Mouse (Mus musculus) adrenal gland, adult 8-10 months (tissue): Measurements from ENCODE around the gene Erbb2. TPM values are rescaled to one million over a fixed set of nuclear protein-coding genes. Genes with fewer than 3 reads are reported as not detected.

Experiments used
- DNase-seq: peaks from one replicate; pipeline ENCODE4 v3.0.0; 2022
- total RNA-seq, 4 experiments: library from RNA; stranded (reverse); gene quantifications; 2 replicates each; pipeline ENCODE4 v1.2.4; 2022

Erbb2 gene
- total RNA-seq, 4 experiments from 2014 or later, result 4.4 to 6.6 (median 5.1) TPM

- DNase-seq, result no peak
Measured at GRCm38 (mm10) chr11:98426592-98426991, 14.3 kb downstream of the Erbb2 start.

GRCm38 (mm10) chr11:98428436-98428835, 16.2 kb downstream of the Erbb2 start:
- no peak for DNase-seq

- DNase-seq, result no peak
Measured at GRCm38 (mm10) chr11:98431743-98432502, 19.7 kb downstream of the Erbb2 start.

- DNase-seq, result no peak
Measured at GRCm38 (mm10) chr11:98435723-98436122, 23.5 kb downstream of the Erbb2 start.

GRCm38 (mm10) chr11:98437441-98437840, 25.2 kb downstream of the Erbb2 start:
- DNase-seq, result no peak

- DNase-seq, result peak; percentile 89
Measured at GRCm38 (mm10) chr11:98438331-98439158, 26.3 kb downstream of the Erbb2 start, which contains the start of gene Mien1. TSS of gene Mien1 (minus strand) at chr11:98438991.

GRCm38 (mm10) chr11:98443688-98444087, 31.4 kb downstream of the Erbb2 start:
- no peak for DNase-seq

GRCm38 (mm10) chr11:98445238-98445637, 33.0 kb downstream of the Erbb2 start:
- DNase-seq, result no peak

- no peak for DNase-seq
Measured at GRCm38 (mm10) chr11:98445679-98446078, 33.4 kb downstream of the Erbb2 start.

- no peak for DNase-seq
Measured at GRCm38 (mm10) chr11:98446213-98446561, 33.9 kb downstream of the Erbb2 start, which contains the start of gene Grb7. TSS of gene Grb7 (plus strand) at chr11:98446394.

GRCm38 (mm10) chr11:98446562-98447474, 34.5 kb downstream of the Erbb2 start:
- DNase-seq, result no peak

GRCm38 (mm10) chr11:98447475-98447834, 35.2 kb downstream of the Erbb2 start:
- DNase-seq, result no peak

GRCm38 (mm10) chr11:98448191-98448790, 36.0 kb downstream of the Erbb2 start:
- no peak for DNase-seq

- DNase-seq, result no peak
Measured at GRCm38 (mm10) chr11:98449419-98449818, 37.1 kb downstream of the Erbb2 start.

- DNase-seq, result no peak
Measured at GRCm38 (mm10) chr11:98449921-98450771, 37.9 kb downstream of the Erbb2 start.

- DNase-seq, result no peak
Measured at GRCm38 (mm10) chr11:98455484-98455883, 43.2 kb downstream of the Erbb2 start.

- no peak for DNase-seq
Measured at GRCm38 (mm10) chr11:98456545-98456944, 44.3 kb downstream of the Erbb2 start.

GRCm38 (mm10) chr11:98456945-98457344, 44.7 kb downstream of the Erbb2 start:
- no peak for DNase-seq

GRCm38 (mm10) chr11:98457367-98458120, 45.3 kb downstream of the Erbb2 start:
- peak; percentile 61 for DNase-seq
